Mouse (Mus musculus) liver, adult (tissue): ENCODE data around the gene Fam57b.

ENCODE experiments used
- GATA4 ChIP-seq: IDR thresholded peaks from 2 replicates; pipeline ENCODE4 v1.6.1; 2014; ENCODE audit warnings: mild to moderate bottlenecking, low read length; ENCODE audit not compliant: insufficient replicate concordance

Fam57b gene

DNA sequence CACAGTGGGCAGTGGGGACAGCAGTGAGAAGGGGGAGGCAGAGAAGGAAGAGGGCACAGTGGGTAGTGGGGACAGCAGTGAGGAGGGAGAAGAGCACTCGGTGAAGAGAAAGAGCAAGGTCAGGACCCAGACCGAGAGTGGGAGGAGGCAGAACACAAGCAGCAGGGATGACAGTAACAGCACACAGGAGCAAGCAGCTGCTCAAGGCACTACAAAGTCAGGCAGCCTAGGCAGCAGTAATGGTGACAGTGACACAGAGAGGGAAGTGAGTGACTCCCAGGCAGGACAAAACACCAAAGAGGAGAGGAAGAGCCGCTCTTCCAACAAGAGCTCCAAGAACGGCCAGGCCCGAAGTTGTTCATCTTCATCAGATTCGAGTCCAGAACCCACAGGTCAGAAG lies 66.3 kb downstream of the Fam57b start:
- no peak for TF ChIP-seq GATA4

DNA sequence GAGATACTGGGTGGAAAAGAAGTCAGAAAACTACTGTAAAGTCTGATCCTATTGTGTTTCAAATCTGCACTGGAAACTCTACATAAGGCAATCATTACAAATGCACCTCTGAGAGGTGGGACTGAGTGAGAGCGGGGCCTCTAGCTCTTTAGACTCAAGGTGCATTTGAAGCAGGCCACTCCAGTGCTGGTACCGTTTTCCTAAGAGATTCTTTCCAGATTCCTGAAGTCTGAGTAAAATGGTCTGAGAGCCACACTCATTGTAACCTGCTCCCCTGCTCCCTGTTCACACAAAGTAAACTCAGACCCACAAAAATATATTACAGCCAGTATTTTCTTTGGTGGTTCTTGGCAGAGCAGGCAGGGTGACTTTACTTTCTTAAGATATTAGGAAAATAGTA lies 70.1 kb downstream of the Fam57b start:
- no peak for TF ChIP-seq GATA4

DNA sequence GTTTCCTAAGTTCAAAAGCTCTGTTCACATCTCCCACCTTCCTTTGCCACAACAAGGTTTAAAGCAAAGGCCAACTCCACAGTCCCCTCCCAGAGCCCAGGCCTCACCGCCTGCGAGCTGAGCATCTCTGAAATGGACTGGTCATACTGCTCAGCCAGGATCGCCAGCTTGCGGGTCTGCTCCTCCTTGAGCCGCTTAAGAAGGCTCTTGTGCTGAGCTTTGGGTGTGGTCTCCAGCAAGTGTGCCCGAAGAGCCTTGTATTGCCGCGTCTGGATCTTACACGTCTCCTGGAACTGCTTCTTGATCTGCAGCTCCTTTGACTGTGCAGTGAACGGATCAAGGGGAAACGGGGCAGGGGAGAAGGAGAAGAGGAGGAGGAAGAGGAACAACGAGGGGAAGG lies 70.5 kb downstream of the Fam57b start:
- no peak for TF ChIP-seq GATA4

DNA sequence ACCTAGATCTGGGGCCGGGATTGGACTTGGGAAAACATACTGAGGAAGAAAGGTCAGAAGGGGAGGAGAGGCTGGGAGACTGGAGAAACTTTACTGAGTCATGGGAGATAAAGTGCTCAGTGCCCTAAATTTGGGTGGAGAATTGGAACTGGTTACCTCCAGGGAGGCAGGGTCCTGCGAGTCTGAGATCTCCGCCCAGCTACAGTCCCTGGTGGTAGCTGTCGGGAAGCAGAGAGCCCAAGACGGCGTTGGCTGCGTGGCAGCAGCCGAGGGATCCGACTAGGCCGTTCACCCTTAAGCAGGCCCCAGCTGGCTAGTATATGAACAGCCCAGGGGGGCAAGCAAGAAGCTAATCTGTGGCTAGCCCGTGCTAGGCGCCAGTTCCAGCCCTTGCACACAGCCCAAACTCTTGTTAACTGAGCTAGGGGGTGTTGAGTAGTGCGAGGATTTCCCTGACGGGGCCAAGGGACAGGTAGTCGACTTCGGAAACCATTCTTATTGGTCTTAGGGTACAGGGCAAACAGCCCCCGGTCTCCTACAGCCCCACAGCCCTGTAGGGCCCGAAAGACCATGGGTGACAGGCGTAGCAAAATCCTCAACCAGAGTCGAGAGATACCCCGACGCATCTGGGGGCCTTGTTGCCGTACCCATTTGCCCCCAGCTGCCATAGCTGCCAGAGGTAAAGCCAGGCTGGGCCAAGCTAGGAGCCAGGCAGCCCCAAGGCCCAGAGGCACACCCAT lies 72.5 kb downstream of the Fam57b start:
- no peak for TF ChIP-seq GATA4

DNA sequence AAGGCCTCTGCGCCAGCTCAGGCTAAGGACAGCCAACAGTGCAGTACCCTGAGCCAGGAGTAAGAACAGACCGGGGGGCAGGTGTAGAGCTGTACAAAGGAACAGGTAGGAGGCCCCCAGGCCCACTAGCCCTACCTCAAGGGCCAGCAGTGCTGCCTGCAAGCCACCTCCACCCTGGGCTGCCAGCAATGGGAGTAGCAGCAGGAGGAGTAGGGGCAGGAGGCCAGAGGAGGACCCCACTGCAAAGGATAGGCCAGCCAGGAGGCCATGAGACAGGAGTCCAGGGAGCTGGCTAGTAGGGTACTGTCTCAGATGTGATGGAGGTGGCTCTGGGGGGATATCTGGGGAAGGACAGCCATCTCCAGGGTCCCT lies 73.0 kb downstream of the Fam57b start:
- TF ChIP-seq GATA4 = no peak

DNA sequence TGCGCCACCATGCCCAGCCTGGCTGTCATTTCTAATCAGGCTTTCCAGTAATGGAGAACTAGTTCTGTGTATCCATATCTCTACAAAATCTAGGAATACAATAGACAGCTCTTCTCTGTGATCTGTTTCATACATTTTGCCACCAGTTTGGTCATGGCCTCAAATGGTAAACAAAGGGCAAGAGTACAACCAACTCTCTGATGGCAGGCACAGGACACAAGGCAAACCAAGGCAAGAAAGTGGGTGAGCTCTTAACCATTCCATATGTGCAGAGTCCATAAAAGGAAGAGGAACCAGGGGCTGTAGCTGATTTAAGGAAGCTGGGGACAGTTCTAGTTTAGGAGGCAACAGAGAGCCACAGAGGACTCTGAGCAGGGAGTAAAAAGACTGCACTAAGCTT lies 79.8 kb downstream of the Fam57b start:
- no peak for TF ChIP-seq GATA4
